Mouse (Mus musculus) neural tube, embryonic 13.5 days (tissue): ENCODE measurements at regions not wholly inside any gene's neighbourhood (a gene's known extent, or its start where the extent isn't known, plus 50 kb on each side); places are given as distances from the start of the nearest gene placed in this dataset.

Experiments used
- ATAC-seq: fragments of 200-750 bp; cut with Nextera tagmentation; 2 replicates; pipeline ENCODE4 v1.8.0; 2017; ENCODE audit warnings: low read depth, mild to moderate bottlenecking, moderate TSS enrichment, moderate library complexity
- H3K27ac ChIP-seq: fragments of 300-500 bp; sonication (generic); replicated peaks from 2 replicates; pipeline ENCODE4 v1.5.1; 2015; ENCODE audit warnings: moderate library complexity, mild to moderate bottlenecking, inconsistent platforms
- H3K27me3 ChIP-seq: fragments of 300-500 bp; sonication (generic); 2 replicates; pipeline ENCODE4 v1.6.1; 2015; ENCODE audit warnings: mild to moderate bottlenecking, inconsistent platforms
- H3K36me3 ChIP-seq: fragments of 300-500 bp; sonication (generic); 2 replicates; pipeline ENCODE4 v1.6.1; 2015; ENCODE audit warnings: mild to moderate bottlenecking, inconsistent platforms
- H3K4me1 ChIP-seq: fragments of 300-500 bp; sonication (generic); replicated peaks from 2 replicates; pipeline ENCODE4 v1.6.1; 2015; ENCODE audit warnings: inconsistent platforms
- H3K4me2 ChIP-seq: fragments of 300-500 bp; sonication (generic); 2 replicates; pipeline ENCODE4 v1.6.1; 2015; ENCODE audit warnings: inconsistent platforms, mild to moderate bottlenecking, moderate library complexity
- H3K4me3 ChIP-seq: fragments of 300-500 bp; sonication (generic); 2 replicates; pipeline ENCODE4 v1.5.1; 2015; ENCODE audit warnings: mild to moderate bottlenecking, inconsistent platforms
- H3K9ac ChIP-seq: fragments of 300-500 bp; sonication (generic); 2 replicates; pipeline ENCODE4 v1.6.1; 2015; ENCODE audit warnings: moderate library complexity, mild to moderate bottlenecking, inconsistent platforms
- H3K9me3 ChIP-seq: fragments of 300-500 bp; sonication (generic); 2 replicates; pipeline ENCODE4 v1.6.1; 2016; ENCODE audit warnings: inconsistent platforms
- WGBS: fragments of 180-500 bp; shearing (Covaris S2); methylation state at CpG from one replicate; pipeline ENCODE4 v1.1.7; 2015; 5-methylcytosine and 5-hydroxymethylcytosine counted together

- Histone ChIP-seq H3K27me3 (0 out of 2 replicates have a peak, but pooled peaks cover 5% of the 10 kb centered on the region), H3K4me3 (no peak overlapping the region), H3K27ac (peak overlapping the region; percentile 29; the same call in 1 of the 2 replicates), H3K9me3 (no peaks in the 10 kb centered on the region), H3K36me3 (no peaks in the 10 kb centered on the region), H3K4me2 (no peak overlapping the region), H3K4me1 (peaks cover 4% of the 10 kb centered on the region; the same call in 1 of the 2 replicates), H3K9ac (no peak overlapping the region)
- WGBS, result 23% methylated on average over 8 of the region's 8 CpGs
- peak; percentile 97 for ATAC-seq
Measured at GRCm38 (mm10) chr16:39286797-39287565, 394.5 kb downstream of the Igsf11 start.

- Histone ChIP-seq H3K9me3 (no peaks in the 10 kb centered on the region), H3K27ac (no peak overlapping the region), H3K4me3 (no peak overlapping the region), H3K4me1 (peaks cover 24% of the 10 kb centered on the region), H3K4me2 (no peak overlapping the region), H3K36me3 (no peaks in the 10 kb centered on the region), H3K27me3 (no peaks in the 10 kb centered on the region), H3K9ac (no peak overlapping the region)
- WGBS, result 77% methylated on average over 3 of the region's 3 CpGs
- ATAC-seq, result no peak
Measured at GRCm38 (mm10) chr16:39298856-39299255, 406.4 kb downstream of the Igsf11 start.

- Histone ChIP-seq H3K9ac (no peak overlapping the region), H3K4me2 (no peak overlapping the region), H3K4me3 (no peak overlapping the region), H3K9me3 (no peaks in the 10 kb centered on the region), H3K27me3 (no peaks in the 10 kb centered on the region), H3K36me3 (no peaks in the 10 kb centered on the region), H3K27ac (peak overlapping the region; percentile 52; the same call in 1 of the 2 replicates), H3K4me1 (peaks cover 24% of the 10 kb centered on the region)
- ATAC-seq, result peak; percentile 99
- WGBS, result 17% methylated on average over 1 of the region's 1 CpGs
Measured at GRCm38 (mm10) chr16:39302902-39303361, 410.5 kb downstream of the Igsf11 start.

- Histone ChIP-seq H3K4me3 (no peak overlapping the region), H3K9me3 (no peaks in the 10 kb centered on the region), H3K36me3 (no peaks in the 10 kb centered on the region), H3K4me2 (no peak overlapping the region), H3K27ac (peak overlapping the region; percentile 30), H3K27me3 (no peaks in the 10 kb centered on the region), H3K9ac (no peak overlapping the region), H3K4me1 (peaks cover 24% of the 10 kb centered on the region)
- WGBS, result 33% methylated on average over 7 of the region's 7 CpGs
- peak; percentile 41 for ATAC-seq
Measured at GRCm38 (mm10) chr16:39303371-39303770, 410.9 kb downstream of the Igsf11 start.

GRCm38 (mm10) chr16:39307951-39308350, 415.5 kb downstream of the Igsf11 start:
- whole genome bisulfite sequencing, result 66% methylated on average over 5 of the region's 5 CpGs
- ATAC-seq, result no peak
- Histone ChIP-seq H3K27ac (no peak overlapping the region), H3K4me3 (no peak overlapping the region), H3K9ac (no peak overlapping the region), H3K27me3 (no peaks in the 10 kb centered on the region), H3K9me3 (no peaks in the 10 kb centered on the region), H3K4me2 (no peak overlapping the region), H3K4me1 (peaks cover 12% of the 10 kb centered on the region), H3K36me3 (no peaks in the 10 kb centered on the region)

GRCm38 (mm10) chr16:39316752-39317594, 424.5 kb downstream of the Igsf11 start:
- 26% methylated on average over 15 of the region's 15 CpGs for WGBS
- no peaks in the 10 kb centered on the region for H3K9me3 ChIP-seq
- no peak overlapping the region for H3K9ac ChIP-seq
- H3K27ac ChIP-seq, result no peak overlapping the region
- H3K36me3 ChIP-seq, result no peaks in the 10 kb centered on the region
- peak; percentile 92 for ATAC-seq
- no peaks in the 10 kb centered on the region for H3K27me3 ChIP-seq
- peaks cover under 1% of the 10 kb centered on the region; the same call in 1 of the 2 replicates for H3K4me1 ChIP-seq
- H3K4me3 ChIP-seq, result no peak overlapping the region
- H3K4me2 ChIP-seq, result no peak overlapping the region

- Histone ChIP-seq H3K9me3 (no peaks in the 10 kb centered on the region), H3K36me3 (no peaks in the 10 kb centered on the region), H3K27me3 (no peaks in the 10 kb centered on the region), H3K4me3 (no peak overlapping the region), H3K4me2 (no peak overlapping the region), H3K4me1 (no peaks in the 10 kb centered on the region), H3K27ac (no peak overlapping the region), H3K9ac (no peak overlapping the region)
- ATAC-seq, result no peak
- 93% methylated on average over 2 of the region's 2 CpGs for WGBS
Measured at GRCm38 (mm10) chr16:39325627-39326026, 433.2 kb downstream of the Igsf11 start.

GRCm38 (mm10) chr16:39363657-39364056, 471.2 kb downstream of the Igsf11 start:
- H3K4me3 ChIP-seq, result no peak overlapping the region
- H3K4me1 ChIP-seq, result no peaks in the 10 kb centered on the region
- H3K9ac ChIP-seq, result no peak overlapping the region
- ATAC-seq, result no peak
- no peaks in the 10 kb centered on the region for H3K36me3 ChIP-seq
- H3K27me3 ChIP-seq, result no peaks in the 10 kb centered on the region
- no peaks in the 10 kb centered on the region for H3K9me3 ChIP-seq
- H3K4me2 ChIP-seq, result no peak overlapping the region
- no peak overlapping the region for H3K27ac ChIP-seq
- WGBS, result 82% methylated on average over 2 of the region's 2 CpGs

- H3K4me3 ChIP-seq, result no peak overlapping the region
- no peaks in the 10 kb centered on the region for H3K4me1 ChIP-seq
- 74% methylated on average over 2 of the region's 2 CpGs for WGBS
- no peak overlapping the region for H3K27ac ChIP-seq
- H3K9ac ChIP-seq, result no peak overlapping the region
- no peaks in the 10 kb centered on the region for H3K9me3 ChIP-seq
- no peaks in the 10 kb centered on the region for H3K36me3 ChIP-seq
- no peak for ATAC-seq
- no peaks in the 10 kb centered on the region for H3K27me3 ChIP-seq
- no peak overlapping the region for H3K4me2 ChIP-seq
Measured at GRCm38 (mm10) chr16:39368276-39368675, 475.8 kb downstream of the Igsf11 start.

- Histone ChIP-seq H3K4me3 (no peak overlapping the region), H3K4me1 (no peaks in the 10 kb centered on the region), H3K27me3 (no peaks in the 10 kb centered on the region), H3K4me2 (no peak overlapping the region), H3K9me3 (no peaks in the 10 kb centered on the region), H3K9ac (no peak overlapping the region), H3K36me3 (no peaks in the 10 kb centered on the region), H3K27ac (no peak overlapping the region)
- 68% methylated on average over 3 of the region's 3 CpGs for whole genome bisulfite sequencing
- no peak for ATAC-seq
Measured at GRCm38 (mm10) chr16:39374616-39375015, 482.1 kb downstream of the Igsf11 start.

- no peak overlapping the region for H3K27ac ChIP-seq
- ATAC-seq, result no peak
- H3K27me3 ChIP-seq, result no peaks in the 10 kb centered on the region
- H3K4me1 ChIP-seq, result no peaks in the 10 kb centered on the region
- no peak overlapping the region for H3K9ac ChIP-seq
- no peak overlapping the region for H3K4me2 ChIP-seq
- H3K36me3 ChIP-seq, result no peaks in the 10 kb centered on the region
- WGBS, result 66% methylated on average over 7 of the region's 7 CpGs
- no peak overlapping the region for H3K4me3 ChIP-seq
- no peaks in the 10 kb centered on the region for H3K9me3 ChIP-seq
Measured at GRCm38 (mm10) chr16:39379959-39380358, 487.5 kb downstream of the Igsf11 start.

GRCm38 (mm10) chr16:39389943-39390342, 497.5 kb downstream of the Igsf11 start:
- no peak for ATAC-seq
- H3K4me3 ChIP-seq, result no peak overlapping the region
- no peaks in the 10 kb centered on the region for H3K9me3 ChIP-seq
- no peaks in the 10 kb centered on the region for H3K4me1 ChIP-seq
- no peaks in the 10 kb centered on the region for H3K36me3 ChIP-seq
- WGBS, result 78% methylated on average over 5 of the region's 5 CpGs
- no peak overlapping the region for H3K4me2 ChIP-seq
- no peaks in the 10 kb centered on the region for H3K27me3 ChIP-seq
- no peak overlapping the region for H3K9ac ChIP-seq
- H3K27ac ChIP-seq, result no peak overlapping the region
